Mouse (Mus musculus) embryonic facial prominence, embryonic 15.5 days (tissue): ENCODE results near the gene Il18bp. TPM values are rescaled to one million over a fixed set of nuclear protein-coding genes. Genes with fewer than 3 reads are reported as not detected.
A peak's percentile ranks its signal among the peaks of the same experiment; 100 is the strongest.
"Not testable (repeated sequence)": the region's sequence is repeated elsewhere in the genome, so short reads cannot be mapped to it uniquely, and the experiment has no call there.

Source experiments
- ATAC-seq: fragments of 200-750 bp; cut with Nextera tagmentation; 2 replicates; pipeline ENCODE4 v1.8.0; 2017; ENCODE audit warnings: low read depth, moderate TSS enrichment; ENCODE audit not compliant: insufficient number of reproducible peaks, low FRiP score, low TSS enrichment
- H3K27ac ChIP-seq: fragments of 300-500 bp; sonication (generic); replicated peaks from 2 replicates; pipeline ENCODE4 v1.5.1; 2015; ENCODE audit warnings: mild to moderate bottlenecking, inconsistent platforms
- H3K27me3 ChIP-seq: fragments of 300-500 bp; sonication (generic); 2 replicates; pipeline ENCODE4 v1.6.1; 2015; ENCODE audit warnings: inconsistent platforms
- H3K36me3 ChIP-seq: fragments of 300-500 bp; sonication (generic); 2 replicates; pipeline ENCODE4 v1.6.1; 2015; ENCODE audit warnings: mild to moderate bottlenecking, inconsistent platforms
- H3K4me1 ChIP-seq: fragments of 300-500 bp; sonication (generic); 2 replicates; pipeline ENCODE4 v1.6.1; 2015; ENCODE audit warnings: inconsistent platforms
- H3K4me2 ChIP-seq: fragments of 300-500 bp; sonication (generic); replicated peaks from 2 replicates; pipeline ENCODE4 v1.6.1; 2015; ENCODE audit warnings: mild to moderate bottlenecking, inconsistent platforms
- H3K4me3 ChIP-seq: fragments of 300-500 bp; sonication (generic); replicated peaks from 2 replicates; pipeline ENCODE4 v1.5.1; 2015; ENCODE audit warnings: mild to moderate bottlenecking, inconsistent platforms
- H3K9ac ChIP-seq: fragments of 300-500 bp; sonication (generic); 2 replicates; pipeline ENCODE4 v1.6.1; 2015; ENCODE audit warnings: inconsistent platforms
- H3K9me3 ChIP-seq: fragments of 300-500 bp; sonication (generic); replicated peaks from 2 replicates; pipeline ENCODE4 v1.6.1; 2016; ENCODE audit warnings: inconsistent platforms
- WGBS: fragments of 180-500 bp; shearing (Covaris S2); methylation state at CpG from one replicate; pipeline ENCODE4 v1.1.7; 2015; 5-methylcytosine and 5-hydroxymethylcytosine counted together
- polyA plus RNA-seq: library from polyadenylated mRNA; unstranded; fragments of >200 nt; fragmentation: Nextera tagmentation; extraction: Ambion mirVana; gene quantifications from 2 replicates; pipeline ENCODE4 v1.2.1, GENCODE M21; 2015

Gene Il18bp
- 2.4 and 2.5 TPM in 2 replicates for polyA plus RNA-seq

DNA sequence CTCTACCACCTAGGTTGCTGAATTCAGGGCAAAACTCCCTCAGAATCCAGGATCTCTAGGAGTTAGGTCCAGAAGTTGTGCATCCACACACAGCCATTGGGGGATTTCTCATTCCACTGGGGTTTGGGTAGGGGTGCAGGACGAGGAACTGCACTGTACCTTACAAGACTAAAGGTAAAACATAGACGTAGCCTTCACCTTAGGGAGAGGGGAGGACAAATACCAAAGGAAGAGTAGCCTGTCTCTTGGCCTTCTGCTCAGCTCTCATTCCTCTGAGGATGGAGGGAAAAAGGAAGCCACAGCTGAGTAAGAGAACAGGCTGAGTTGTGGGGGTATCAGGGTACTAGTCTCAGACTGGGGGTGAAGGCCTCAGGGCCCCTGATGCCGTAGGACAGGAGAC is at the start of gene Il18bp:
Gene Il18bp, minus strand, starts transcription at position 101 of the 400 bp plus-strand sequence.
- Histone ChIP-seq H3K9me3 (no peaks in the 10 kb centered on the region), H3K27me3 (no peaks in the 10 kb centered on the region), H3K27ac (no peak within 1 kb of the TSS), H3K4me1 (no peaks in the 10 kb centered on the region), H3K36me3 (peaks cover 91% of the 10 kb centered on the region), H3K4me3 (no peak within 1 kb of the TSS), H3K4me2 (no peak within 1 kb of the TSS), H3K9ac (no peak within 1 kb of the TSS)
- no peak for ATAC-seq
- WGBS, result 79% methylated on average over 3 of the region's 3 CpGs

DNA sequence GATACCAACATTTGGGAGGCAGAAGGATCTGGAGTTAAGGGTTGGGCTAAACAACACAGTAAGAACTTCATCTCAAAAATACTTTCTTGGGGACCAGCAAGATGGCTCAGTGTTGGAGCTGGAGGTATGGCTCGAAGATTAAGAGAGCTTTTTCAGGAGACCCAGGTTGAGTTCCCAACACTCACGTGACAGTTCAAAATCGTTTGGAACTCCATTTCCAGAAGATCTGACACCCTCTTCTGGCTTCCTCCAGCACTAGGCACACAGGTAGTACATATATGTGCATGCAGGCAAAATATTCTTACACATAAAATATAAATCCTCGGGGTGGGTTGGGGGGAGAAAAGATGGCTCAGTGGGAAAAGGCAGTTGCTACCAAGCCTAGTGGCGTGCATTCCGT is 47.9 kb upstream of the Il18bp start:
- peak overlapping the region; percentile 78 for H3K4me3 ChIP-seq
- no peak for ATAC-seq
- H3K27ac ChIP-seq, result no peak overlapping the region

DNA sequence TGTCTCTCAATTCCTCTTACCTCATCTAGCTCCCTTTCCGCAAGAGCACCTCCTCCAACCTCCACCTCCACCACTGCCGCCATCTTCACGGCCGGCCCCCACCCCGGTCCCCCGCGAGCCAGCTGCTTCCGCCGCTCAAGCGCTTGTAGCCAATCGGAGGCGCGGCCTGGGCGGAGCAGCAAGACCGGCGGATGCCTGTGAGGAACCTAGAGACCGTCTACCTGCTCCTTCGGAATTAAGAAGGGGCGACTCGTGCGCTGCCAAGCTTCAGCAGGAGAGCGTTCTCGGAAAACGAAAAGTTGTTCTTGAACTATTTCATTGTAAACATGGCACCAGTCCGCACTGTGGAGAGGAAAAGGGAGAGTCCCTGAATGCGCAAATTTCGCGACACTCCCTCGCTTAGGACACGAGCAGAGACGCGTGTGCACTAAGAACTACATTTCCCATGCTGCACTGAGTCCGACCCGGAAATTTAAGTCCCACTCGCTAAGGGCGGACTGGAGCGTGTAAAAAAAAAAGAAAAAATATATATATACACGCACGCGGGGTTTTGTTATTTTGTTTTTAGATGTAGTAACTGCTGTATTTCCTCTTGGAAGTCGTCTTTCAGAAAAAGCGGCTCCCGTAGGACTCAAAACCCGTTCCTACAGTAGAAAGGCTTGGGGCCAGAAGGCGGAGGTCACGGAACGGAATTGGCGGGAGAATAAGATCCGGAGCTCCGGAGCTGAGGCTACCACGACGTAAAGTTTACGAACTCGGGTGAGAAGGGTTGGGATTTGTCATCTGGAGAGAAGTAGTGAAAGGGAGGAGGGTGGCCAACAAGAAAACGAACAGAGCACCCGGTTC is 46.8 kb upstream of the Il18bp start, which contains the start of the genes Rnf121, Xndc1 and Xntrpc:
Gene Rnf121, minus strand, starts transcription at position 424 of the 846 bp plus-strand sequence.
Gene Xndc1, plus strand, starts transcription at position 466 of the 846 bp plus-strand sequence.
Gene Xntrpc, plus strand, starts transcription at position 668 of the 846 bp plus-strand sequence.
- no peaks in the 10 kb centered on the region for H3K9me3 ChIP-seq
- no peaks in the 10 kb centered on the region for H3K27me3 ChIP-seq
- ATAC-seq, result peak; percentile 99
- H3K9ac ChIP-seq, result peak within 1 kb of the TSS; percentile 45
- peaks cover 18% of the 10 kb centered on the region for H3K4me1 ChIP-seq
- peak within 1 kb of the TSS; percentile 78 for H3K4me3 ChIP-seq
- WGBS, result under 1% methylated on average over 56 of the region's 56 CpGs
- H3K4me2 ChIP-seq, result peak within 1 kb of the TSS; percentile 68
- H3K36me3 ChIP-seq, result peaks cover 4% of the 10 kb centered on the region; the same call in 1 of the 2 replicates
- H3K27ac ChIP-seq, result peak within 1 kb of the TSS; percentile 88

More for the DNA sequence above, 47.9 kb upstream of the Il18bp start:
- peak overlapping the region; percentile 68 for H3K4me2 ChIP-seq
- H3K9me3 ChIP-seq, result no peaks in the 10 kb centered on the region
- H3K27me3 ChIP-seq, result no peaks in the 10 kb centered on the region
- peak overlapping the region; percentile 41 for H3K9ac ChIP-seq
- 64% methylated on average over 6 of the region's 6 CpGs for WGBS
- peaks cover 4% of the 10 kb centered on the region; the same call in 1 of the 2 replicates for H3K36me3 ChIP-seq
- peaks cover 18% of the 10 kb centered on the region for H3K4me1 ChIP-seq

DNA sequence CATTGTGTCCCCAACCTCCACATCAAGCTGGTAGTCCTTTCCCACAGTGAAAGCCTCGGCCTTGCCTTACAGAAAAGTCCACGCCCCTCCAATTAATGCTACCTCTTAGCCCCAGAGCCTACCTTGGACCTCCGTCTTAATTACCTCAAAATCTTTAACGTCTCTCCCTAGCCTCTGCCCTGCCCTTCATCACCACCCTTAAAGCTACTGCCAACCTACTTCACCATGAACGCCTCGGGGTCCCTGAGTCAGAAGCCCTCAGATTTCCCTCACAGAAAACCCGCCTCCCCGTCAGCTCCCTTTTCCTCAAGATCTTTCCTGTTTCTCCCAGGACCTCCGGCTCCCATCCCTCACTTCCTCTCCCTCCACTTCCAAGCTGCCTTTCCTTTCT is 46.2 kb upstream of the Il18bp start:
- peak overlapping the region; percentile 68 for H3K4me2 ChIP-seq
- H3K36me3 ChIP-seq, result peaks cover 4% of the 10 kb centered on the region; the same call in 1 of the 2 replicates
- 1% methylated on average over 9 of the region's 9 CpGs for WGBS
- peak overlapping the region; percentile 88 for H3K27ac ChIP-seq
- no peaks in the 10 kb centered on the region for H3K9me3 ChIP-seq
- H3K4me1 ChIP-seq, result peaks cover 18% of the 10 kb centered on the region
- no peak for ATAC-seq
- H3K27me3 ChIP-seq, result no peaks in the 10 kb centered on the region
- H3K9ac ChIP-seq, result peak overlapping the region; percentile 45
- H3K4me3 ChIP-seq, result peak overlapping the region; percentile 78

DNA sequence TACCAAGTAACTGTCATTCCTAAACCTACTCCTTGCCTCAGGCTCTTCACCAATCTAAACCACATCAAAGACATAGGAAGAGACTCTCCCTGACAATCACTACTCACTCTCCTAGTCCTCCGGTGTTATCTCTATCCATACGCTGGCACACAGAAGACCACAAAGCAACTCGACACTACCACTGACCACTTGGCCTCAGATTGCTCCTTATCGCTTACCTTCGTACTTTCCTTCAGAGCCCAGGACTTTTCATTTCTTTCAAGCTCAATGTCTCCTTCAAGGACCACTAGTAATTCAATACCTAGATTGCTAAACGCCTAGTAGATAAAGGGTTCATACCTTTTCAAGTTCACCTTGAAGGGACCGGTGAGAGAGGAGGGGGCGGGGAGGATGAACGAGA is 45.4 kb upstream of the Il18bp start:
- ATAC-seq, result no peak
- Histone ChIP-seq H3K36me3 (peaks cover 8% of the 10 kb centered on the region; the same call in 1 of the 2 replicates), H3K4me2 (peak overlapping the region; percentile 68), H3K9me3 (no peaks in the 10 kb centered on the region), H3K4me1 (peaks cover 18% of the 10 kb centered on the region), H3K4me3 (peak overlapping the region; percentile 78), H3K9ac (no peak overlapping the region), H3K27me3 (no peaks in the 10 kb centered on the region), H3K27ac (no peak overlapping the region)
- 70% methylated on average over 9 of the region's 9 CpGs for WGBS

DNA sequence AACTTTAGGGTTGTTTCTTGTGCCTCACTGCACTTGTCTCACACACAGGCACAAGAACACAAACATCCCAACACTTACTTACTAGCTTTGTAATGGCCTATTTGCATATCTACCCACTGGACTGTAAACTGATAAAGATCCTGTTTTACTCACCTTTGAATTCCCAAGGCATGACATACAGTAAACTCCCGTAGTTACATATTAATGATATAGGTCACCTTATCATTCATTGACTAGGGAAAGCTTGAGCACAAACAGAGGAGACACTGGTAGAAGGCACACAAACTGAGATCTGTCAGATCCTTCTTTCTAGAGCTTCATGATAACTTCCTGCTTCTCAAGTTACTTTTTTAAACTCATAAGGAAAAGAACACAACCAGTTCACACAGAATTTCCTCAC is 43.7 kb upstream of the Il18bp start:
- Histone ChIP-seq H3K9ac (no peak overlapping the region), H3K27ac (no peak overlapping the region), H3K4me3 (no peak overlapping the region), H3K4me2 (no peak overlapping the region), H3K4me1 (peaks cover 18% of the 10 kb centered on the region), H3K36me3 (peaks cover 10% of the 10 kb centered on the region; the same call in 1 of the 2 replicates), H3K27me3 (no peaks in the 10 kb centered on the region), H3K9me3 (no peaks in the 10 kb centered on the region)
- WGBS, result 91% methylated on average over 1 of the region's 1 CpGs
- no peak for ATAC-seq

DNA sequence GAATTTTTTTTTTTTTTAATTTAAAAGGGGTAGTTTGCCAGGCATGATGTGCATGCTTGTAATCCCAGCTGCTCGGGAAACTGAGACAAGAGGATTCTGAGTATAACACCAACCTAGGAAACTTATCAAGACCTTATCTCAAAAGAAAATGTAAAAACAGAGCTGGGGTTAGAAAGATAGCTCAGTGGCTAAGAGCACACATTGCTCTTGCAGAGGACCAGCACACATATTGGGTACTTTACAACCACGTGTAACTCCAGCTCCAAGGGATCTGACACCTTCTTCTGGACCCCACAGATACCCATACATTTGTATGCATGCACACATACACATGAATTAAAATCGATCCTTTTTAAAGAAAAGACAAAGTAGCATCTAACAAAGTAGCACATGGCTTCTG is 42.9 kb upstream of the Il18bp start:
- Histone ChIP-seq H3K4me3 (no peak overlapping the region), H3K9me3 (no peaks in the 10 kb centered on the region), H3K4me2 (no peak overlapping the region), H3K36me3 (peaks cover 16% of the 10 kb centered on the region), H3K27ac (no peak overlapping the region), H3K9ac (no peak overlapping the region), H3K4me1 (peaks cover 14% of the 10 kb centered on the region), H3K27me3 (no peaks in the 10 kb centered on the region)
- ATAC-seq, result no peak
- 90% methylated on average over 3 of the region's 3 CpGs for WGBS

DNA sequence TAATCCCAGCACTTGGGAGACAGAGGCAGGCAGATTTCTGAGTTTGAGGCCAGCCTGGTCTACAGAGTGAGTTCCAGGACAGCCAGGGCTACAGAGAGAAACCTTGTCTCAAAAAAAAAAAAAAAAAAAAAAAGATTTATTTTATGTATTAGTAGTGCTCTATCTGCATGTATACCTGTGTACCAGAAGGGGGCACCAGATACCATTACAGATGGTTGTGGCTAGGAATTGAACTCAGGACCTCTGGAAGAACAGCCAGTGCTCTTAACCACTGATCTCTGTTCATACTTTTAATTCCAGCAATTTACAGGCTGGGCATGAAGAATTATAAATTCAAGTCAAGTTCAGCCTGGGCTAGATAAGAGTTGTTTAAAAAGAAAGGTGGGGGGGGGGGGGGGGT is 30.0 kb upstream of the Il18bp start:
- H3K27me3 ChIP-seq, H3K4me1 ChIP-seq, ATAC-seq, H3K9ac ChIP-seq, H3K9me3 ChIP-seq, H3K4me3 ChIP-seq, H3K27ac ChIP-seq, H3K4me2 ChIP-seq: not testable (repeated sequence)
- 0 out of 2 replicates have a peak, but pooled peaks cover 19% of the 10 kb centered on the region for H3K36me3 ChIP-seq

DNA sequence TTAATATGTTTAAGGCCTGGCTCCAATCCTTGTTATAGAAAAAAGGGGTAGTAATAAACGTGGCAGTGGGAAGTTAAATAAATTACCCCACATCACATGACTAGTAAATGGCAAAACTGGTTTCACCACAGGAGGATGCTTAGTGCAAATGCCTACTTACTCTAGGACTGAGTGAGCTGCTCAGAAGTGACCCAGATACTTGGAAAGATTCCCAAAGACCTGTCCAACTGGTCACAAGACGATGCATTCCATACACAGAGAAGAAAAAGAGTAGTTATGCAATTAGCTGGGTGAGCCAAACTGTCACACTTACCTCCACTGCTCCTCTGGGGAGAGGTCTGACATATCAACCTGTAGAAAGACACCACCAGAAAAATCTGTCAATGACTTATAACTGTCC is 23.8 kb upstream of the Il18bp start:
- no peaks in the 10 kb centered on the region for H3K27me3 ChIP-seq
- WGBS, result 57% methylated on average over 2 of the region's 2 CpGs
- peaks cover 44% of the 10 kb centered on the region for H3K36me3 ChIP-seq
- no peak overlapping the region for H3K27ac ChIP-seq
- no peak overlapping the region for H3K4me2 ChIP-seq
- no peaks in the 10 kb centered on the region for H3K9me3 ChIP-seq
- no peak for ATAC-seq
- no peaks in the 10 kb centered on the region for H3K4me1 ChIP-seq
- no peak overlapping the region for H3K4me3 ChIP-seq
- no peak overlapping the region for H3K9ac ChIP-seq

DNA sequence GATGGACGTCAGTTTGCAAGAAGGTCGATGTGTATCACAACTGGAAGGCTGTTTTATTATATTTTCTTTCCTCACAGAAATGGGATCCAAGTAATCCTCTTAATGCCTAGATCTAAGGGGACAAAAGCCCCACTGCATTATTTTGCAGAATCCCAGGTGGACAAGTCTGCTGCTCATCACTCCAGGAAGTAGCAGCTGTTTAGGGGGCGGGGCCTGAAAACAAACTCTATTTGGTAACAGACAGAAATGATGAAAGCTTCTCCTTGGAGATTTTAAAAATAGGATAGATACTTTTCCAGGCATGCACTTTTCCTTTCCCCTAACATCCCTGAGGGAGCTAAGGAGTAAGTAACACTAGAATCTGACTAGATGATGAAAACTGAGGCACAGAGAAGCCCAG is 18.8 kb upstream of the Il18bp start:
- ATAC-seq, result no peak
- H3K36me3 ChIP-seq, result peaks cover 84% of the 10 kb centered on the region
- H3K9ac ChIP-seq, result no peak overlapping the region
- H3K9me3 ChIP-seq, result no peaks in the 10 kb centered on the region
- H3K27me3 ChIP-seq, result no peaks in the 10 kb centered on the region
- H3K4me1 ChIP-seq, result no peaks in the 10 kb centered on the region
- 86% methylated on average over 3 of the region's 3 CpGs for WGBS
- no peak overlapping the region for H3K4me3 ChIP-seq
- H3K4me2 ChIP-seq, result no peak overlapping the region
- no peak overlapping the region for H3K27ac ChIP-seq

DNA sequence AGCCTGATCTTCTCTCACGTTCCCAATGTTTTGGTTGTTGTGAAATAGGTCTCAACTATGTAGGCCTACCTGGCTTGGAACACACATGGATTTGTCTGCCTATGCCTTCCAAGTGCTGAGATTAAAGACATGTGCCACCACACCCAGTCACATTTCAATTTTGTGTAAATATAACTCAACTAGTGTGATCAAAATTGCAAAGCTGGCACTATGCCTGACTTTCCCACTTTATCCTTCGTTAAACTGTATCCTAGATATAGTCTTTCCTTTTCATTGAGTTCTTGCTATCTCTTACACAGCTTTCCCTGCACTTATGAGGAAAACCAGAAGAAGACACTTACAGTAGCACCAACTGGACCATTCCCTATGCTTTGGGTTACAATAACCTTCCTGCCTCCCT is 17.0 kb upstream of the Il18bp start:
- no peaks in the 10 kb centered on the region for H3K27me3 ChIP-seq
- no peak overlapping the region for H3K27ac ChIP-seq
- H3K9ac ChIP-seq, result no peak overlapping the region
- no peak overlapping the region for H3K4me2 ChIP-seq
- H3K4me3 ChIP-seq, result no peak overlapping the region
- ATAC-seq, result no peak
- no peaks in the 10 kb centered on the region for H3K9me3 ChIP-seq
- H3K4me1 ChIP-seq, result no peaks in the 10 kb centered on the region
- peaks cover 86% of the 10 kb centered on the region for H3K36me3 ChIP-seq
- 86% methylated on average over 2 of the region's 2 CpGs for WGBS
